Mouse (Mus musculus): ENCODE data around the gene Fanci. TPM values are rescaled to one million over a fixed set of nuclear protein-coding genes. Genes with fewer than 3 reads are reported as not detected.

Fanci gene
- polyA plus RNA-seq, 1 experiment from 2014 or later: 3.1 TPM

DNA sequence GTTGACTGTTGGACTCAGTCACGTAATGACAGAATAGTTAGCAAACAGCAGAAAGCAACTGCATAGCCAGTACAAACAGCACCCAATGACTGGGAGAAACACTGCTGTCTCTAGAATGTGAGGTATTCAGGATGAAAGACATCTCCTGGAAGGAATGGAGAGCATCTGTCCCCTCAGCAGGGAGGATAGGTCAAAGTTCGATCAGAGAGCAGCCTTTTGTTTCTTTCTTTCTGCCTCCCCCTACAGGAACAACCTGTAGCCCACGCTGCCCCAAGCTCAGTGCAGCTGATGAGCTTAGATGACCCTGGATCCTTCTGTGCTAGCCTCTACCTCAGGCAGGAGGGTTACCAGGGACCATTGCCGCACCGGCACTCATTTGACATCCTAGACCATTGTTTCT, 36.5 kb downstream of the Fanci start:
- Histone ChIP-seq H3K4me2 (ENCODE audit: low read length) (no peak overlapping the region), H3K27me3 (ENCODE audit: insufficient read depth, low read length) (no peaks in the 10 kb centered on the region), H3K4me1 (replicated peaks; ENCODE audit: insufficient read depth, low read length) (no peaks in the 10 kb centered on the region), H3K27ac (no peak overlapping the region), H3K9me3 (replicated peaks; ENCODE audit: low read length) (no peaks in the 10 kb centered on the region), H3K9ac (ENCODE audit: low read depth, low read length) (no peak overlapping the region), H3K4me3 (replicated peaks; ENCODE audit: low read depth, low read length) (no peak overlapping the region), H3K36me3 (ENCODE audit: insufficient read depth, low read length) (no peaks in the 10 kb centered on the region)
- 64% methylated on average over 5 of the region's 5 CpGs for WGBS
- peak; percentile 9 for DNase-seq (ENCODE audit: low spot score)
- no peak for ATAC-seq (replicated peaks; ENCODE audit: low FRiP score, low read depth)
- no peak for TF ChIP-seq CTCF (IDR thresholded peaks at IDR 0.05; ENCODE audit: low read depth)

DNA sequence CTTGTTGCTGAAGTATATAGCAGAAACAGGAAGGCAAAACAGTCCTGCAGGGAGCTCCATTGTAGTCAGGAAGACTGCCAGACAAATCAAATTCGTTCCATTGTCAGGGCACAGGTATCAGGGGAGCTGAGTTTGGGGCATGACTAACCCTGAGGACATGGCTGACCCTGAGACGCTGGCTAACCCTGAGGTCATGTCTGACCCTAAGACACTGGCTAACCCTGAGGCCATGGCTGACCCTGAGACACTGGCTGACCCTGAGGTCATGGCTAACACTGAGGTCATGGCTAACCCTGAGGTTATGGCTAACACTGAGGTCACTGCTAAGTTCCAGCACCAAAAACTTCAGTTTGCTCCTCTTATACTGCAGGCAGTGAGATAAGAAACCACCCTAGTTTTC, 48.3 kb downstream of the Fanci start:
- 67% methylated on average over 2 of the region's 2 CpGs for WGBS
- H3K36me3 ChIP-seq (ENCODE audit: insufficient read depth, low read length): 0 out of 2 replicates have a peak, but pooled peaks cover 5% of the 10 kb centered on the region
- H3K9me3 ChIP-seq (replicated peaks; ENCODE audit: low read length): no peaks in the 10 kb centered on the region
- ATAC-seq (replicated peaks; ENCODE audit: low FRiP score, low read depth): no peak
- no peak for TF ChIP-seq CTCF (IDR thresholded peaks at IDR 0.05; ENCODE audit: low read depth)
- no peak for DNase-seq (ENCODE audit: low spot score)
- H3K27ac ChIP-seq: no peak overlapping the region
- H3K27me3 ChIP-seq (ENCODE audit: insufficient read depth, low read length): no peaks in the 10 kb centered on the region
- no peak overlapping the region for H3K9ac ChIP-seq (ENCODE audit: low read depth, low read length)
- H3K4me2 ChIP-seq (ENCODE audit: low read length): no peak overlapping the region
- no peak overlapping the region for H3K4me3 ChIP-seq (replicated peaks; ENCODE audit: low read depth, low read length)
- no peaks in the 10 kb centered on the region for H3K4me1 ChIP-seq (replicated peaks; ENCODE audit: insufficient read depth, low read length)

DNA sequence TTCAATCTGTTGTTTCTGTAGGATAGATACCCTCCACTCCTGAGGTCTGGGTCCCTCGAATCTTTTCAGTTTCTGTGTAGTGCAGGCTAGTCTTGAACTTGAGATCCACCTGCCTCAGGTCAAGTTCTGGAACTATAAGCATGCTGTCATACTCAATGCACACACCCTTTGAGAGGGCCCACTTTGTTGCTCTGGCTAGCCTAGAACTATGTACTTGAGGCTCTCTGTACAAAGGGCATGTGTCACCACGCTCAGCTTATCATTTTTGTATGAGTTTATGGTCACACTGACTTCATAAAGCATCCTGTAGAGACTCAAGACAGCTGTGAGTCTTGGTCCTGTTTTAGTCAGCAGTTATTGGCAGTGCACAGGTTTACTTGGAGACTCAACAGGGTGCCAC, 55.3 kb downstream of the Fanci start:
- Histone ChIP-seq H3K4me3 (replicated peaks; ENCODE audit: low read depth, low read length) (no peak overlapping the region), H3K36me3 (ENCODE audit: insufficient read depth, low read length) (peaks cover 47% of the 10 kb centered on the region), H3K9me3 (replicated peaks; ENCODE audit: low read length) (no peaks in the 10 kb centered on the region), H3K9ac (ENCODE audit: low read depth, low read length) (no peak overlapping the region), H3K4me2 (ENCODE audit: low read length) (no peak overlapping the region), H3K4me1 (replicated peaks; ENCODE audit: insufficient read depth, low read length) (no peaks in the 10 kb centered on the region), H3K27me3 (ENCODE audit: insufficient read depth, low read length) (no peaks in the 10 kb centered on the region), H3K27ac (no peak overlapping the region)
- TF ChIP-seq CTCF (IDR thresholded peaks at IDR 0.05; ENCODE audit: low read depth): no peak
- no peak for DNase-seq (ENCODE audit: low spot score)
- 84% methylated on average over 2 of the region's 2 CpGs for WGBS
- no peak for ATAC-seq (replicated peaks; ENCODE audit: low FRiP score, low read depth)

DNA sequence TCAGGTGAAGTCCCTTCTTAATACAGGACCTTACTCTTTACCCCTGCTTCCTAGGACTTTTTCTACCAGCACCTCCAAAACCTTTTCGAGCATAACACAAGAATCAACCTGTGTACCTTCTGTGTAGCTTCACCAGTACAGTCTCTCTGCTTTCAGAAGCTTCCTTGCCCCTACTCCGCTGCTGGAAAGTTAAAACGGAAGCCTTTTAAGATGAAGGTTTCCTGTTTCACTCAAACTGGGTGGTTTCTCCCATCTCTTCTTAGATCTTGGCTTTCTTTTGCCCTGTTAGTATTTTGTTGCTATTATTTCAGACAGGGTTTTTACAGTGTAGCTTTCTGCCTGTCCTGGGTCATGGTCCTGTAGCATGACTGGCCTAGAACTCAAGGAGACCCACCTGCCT, 55.8 kb downstream of the Fanci start:
- no peak overlapping the region for H3K4me2 ChIP-seq (ENCODE audit: low read length)
- H3K4me1 ChIP-seq (replicated peaks; ENCODE audit: insufficient read depth, low read length): no peaks in the 10 kb centered on the region
- no peaks in the 10 kb centered on the region for H3K9me3 ChIP-seq (replicated peaks; ENCODE audit: low read length)
- DNase-seq (ENCODE audit: low spot score) (no peak), ATAC-seq (replicated peaks; ENCODE audit: low FRiP score, low read depth) (no peak)
- no peak overlapping the region for H3K27ac ChIP-seq
- H3K27me3 ChIP-seq (ENCODE audit: insufficient read depth, low read length): no peaks in the 10 kb centered on the region
- H3K9ac ChIP-seq (ENCODE audit: low read depth, low read length): no peak overlapping the region
- 96% methylated on average over 3 of the region's 3 CpGs for WGBS
- peaks cover 50% of the 10 kb centered on the region for H3K36me3 ChIP-seq (ENCODE audit: insufficient read depth, low read length)
- H3K4me3 ChIP-seq (replicated peaks; ENCODE audit: low read depth, low read length): no peak overlapping the region
- no peak for TF ChIP-seq CTCF (IDR thresholded peaks at IDR 0.05; ENCODE audit: low read depth)

DNA sequence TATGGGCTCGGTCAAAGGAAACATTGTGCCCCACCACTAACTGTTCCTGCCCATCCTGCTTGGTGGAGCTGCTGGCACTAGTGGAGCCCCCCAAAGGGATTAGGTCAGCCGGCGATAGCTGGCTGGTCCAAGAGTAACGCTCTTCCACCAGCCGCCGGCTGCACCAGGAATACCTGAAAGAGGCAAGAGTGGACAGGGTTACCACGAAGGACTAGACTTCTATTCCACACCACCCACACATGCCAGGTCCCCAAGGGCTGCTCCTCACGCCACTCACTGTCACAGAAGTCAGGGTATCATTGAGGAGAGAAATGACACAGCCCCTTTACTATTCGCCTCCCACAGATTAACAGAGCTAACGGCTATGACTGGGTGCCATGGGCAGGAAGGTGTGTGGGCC, 70.0 kb downstream of the Fanci start:
- ATAC-seq (replicated peaks; ENCODE audit: low FRiP score, low read depth) (no peak), DNase-seq (ENCODE audit: low spot score) (no peak)
- Histone ChIP-seq H3K27ac (no peak overlapping the region), H3K4me3 (replicated peaks; ENCODE audit: low read depth, low read length) (no peak overlapping the region), H3K9ac (ENCODE audit: low read depth, low read length) (no peak overlapping the region), H3K36me3 (ENCODE audit: insufficient read depth, low read length) (peaks cover 54% of the 10 kb centered on the region), H3K4me1 (replicated peaks; ENCODE audit: insufficient read depth, low read length) (peaks cover 10% of the 10 kb centered on the region), H3K4me2 (ENCODE audit: low read length) (no peak overlapping the region), H3K9me3 (replicated peaks; ENCODE audit: low read length) (no peaks in the 10 kb centered on the region), H3K27me3 (ENCODE audit: insufficient read depth, low read length) (no peaks in the 10 kb centered on the region)
- no peak for TF ChIP-seq CTCF (IDR thresholded peaks at IDR 0.05; ENCODE audit: low read depth)
- 88% methylated on average over 10 of the region's 10 CpGs for WGBS

DNA sequence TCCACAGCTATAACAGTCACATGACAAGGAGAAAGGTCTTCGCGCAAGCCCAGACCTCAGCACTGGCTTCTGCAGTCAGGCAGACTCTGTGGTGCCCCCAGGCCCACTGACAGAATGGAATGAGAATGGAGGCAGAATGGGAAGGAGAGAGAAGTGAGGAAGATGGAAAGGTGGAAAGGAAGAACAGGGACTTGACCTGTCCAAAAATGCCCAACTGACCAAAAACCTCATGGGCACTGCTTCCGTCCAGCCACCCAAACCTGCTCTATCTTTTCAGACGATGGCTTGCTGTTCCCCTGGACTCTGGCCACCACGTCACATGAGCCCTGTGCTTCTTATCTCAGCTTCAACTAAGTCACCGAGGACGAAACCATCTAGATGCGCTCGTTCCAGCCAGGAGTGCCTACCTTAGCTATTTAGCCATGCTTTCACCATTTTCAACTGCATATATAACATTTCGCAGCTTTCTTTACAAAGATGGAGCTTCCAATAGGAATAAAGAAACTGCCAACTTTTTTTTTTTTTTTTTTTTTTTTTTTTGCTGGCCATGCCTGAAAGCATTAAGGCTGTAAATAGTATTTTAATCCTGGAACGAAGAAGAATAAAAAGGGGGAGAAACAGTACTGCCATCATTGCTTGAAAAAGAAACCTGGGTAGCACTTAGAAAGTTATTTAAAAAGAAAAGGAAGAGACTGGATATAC, 71.8 kb downstream of the Fanci start:
- H3K9me3 ChIP-seq (replicated peaks; ENCODE audit: low read length): no peaks in the 10 kb centered on the region
- TF ChIP-seq CTCF (IDR thresholded peaks at IDR 0.05; ENCODE audit: low read depth): no peak
- no peak overlapping the region for H3K27ac ChIP-seq
- peaks cover 10% of the 10 kb centered on the region for H3K4me1 ChIP-seq (replicated peaks; ENCODE audit: insufficient read depth, low read length)
- DNase-seq (ENCODE audit: low spot score) (no peak), ATAC-seq (replicated peaks; ENCODE audit: low FRiP score, low read depth) (no peak)
- H3K36me3 ChIP-seq (ENCODE audit: insufficient read depth, low read length): peaks cover 39% of the 10 kb centered on the region
- 0 out of 2 replicates have a peak overlapping the region, but pooled peaks have one; percentile 77 for H3K4me2 ChIP-seq (ENCODE audit: low read length)
- H3K4me3 ChIP-seq (replicated peaks; ENCODE audit: low read depth, low read length): no peak overlapping the region
- 94% methylated on average over 11 of the region's 11 CpGs for WGBS
- no peaks in the 10 kb centered on the region for H3K27me3 ChIP-seq (ENCODE audit: insufficient read depth, low read length)
- no peak overlapping the region for H3K9ac ChIP-seq (ENCODE audit: low read depth, low read length)
